Mouse (Mus musculus) intestine, embryonic 16.5 days (tissue): Measurements from ENCODE around the gene Unkl. TPM values are rescaled to one million over a fixed set of nuclear protein-coding genes. Genes with fewer than 3 reads are reported as not detected.

Experiments
- ATAC-seq: fragments of 200-750 bp; cut with Nextera tagmentation; 2 replicates; pipeline ENCODE4 v1.8.0; 2017; ENCODE audit warnings: moderate TSS enrichment, moderate library complexity
- H3K27ac ChIP-seq: fragments of 300-500 bp; sonication (generic); 2 replicates; pipeline ENCODE4 v1.5.1; 2014; ENCODE audit warnings: mild to moderate bottlenecking, low read length
- H3K27me3 ChIP-seq: fragments of 300-500 bp; sonication (generic); replicated peaks from 2 replicates; pipeline ENCODE4 v1.6.1; 2014; ENCODE audit warnings: low read length, control low read depth, mixed read lengths; ENCODE audit not compliant: control insufficient read depth, insufficient read depth
- H3K36me3 ChIP-seq: fragments of 300-500 bp; sonication (generic); 2 replicates; pipeline ENCODE4 v1.6.1; 2014; ENCODE audit warnings: low read length, control low read depth; ENCODE audit not compliant: control insufficient read depth, insufficient read depth
- H3K4me1 ChIP-seq: fragments of 300-500 bp; sonication (generic); 2 replicates; pipeline ENCODE4 v1.6.1; 2014; ENCODE audit warnings: low read length, control low read depth, mixed read lengths; ENCODE audit not compliant: control insufficient read depth, insufficient read depth
- H3K4me2 ChIP-seq: fragments of 300-500 bp; sonication (generic); 2 replicates; pipeline ENCODE4 v1.6.1; 2014; ENCODE audit warnings: low read depth, low read length, control low read depth
- H3K4me3 ChIP-seq: fragments of 300-500 bp; sonication (generic); 2 replicates; pipeline ENCODE4 v1.5.1; 2014; ENCODE audit warnings: mild to moderate bottlenecking, low read length
- H3K9ac ChIP-seq: fragments of 300-500 bp; sonication (generic); 2 replicates; pipeline ENCODE4 v1.6.1; 2014; ENCODE audit warnings: low read depth, low read length
- H3K9me3 ChIP-seq: fragments of 300-500 bp; sonication (generic); 2 replicates; pipeline ENCODE4 v1.6.1; 2016; ENCODE audit warnings: low read length, control low read depth; ENCODE audit not compliant: control insufficient read depth
- WGBS: fragments of 180-500 bp; shearing (Covaris S2); extraction: QIAGEN DNeasy Blood & Tissue Kit; methylation state at CpG from one replicate; pipeline ENCODE4 v1.1.7; 2014; 5-methylcytosine and 5-hydroxymethylcytosine counted together
- polyA plus RNA-seq: library from polyadenylated mRNA; unstranded; fragments of >200 nt; fragmentation: Nextera tagmentation; extraction: Ambion mirVana; gene quantifications from 2 replicates; pipeline ENCODE4 v1.2.1, GENCODE M21; 2015

Unkl gene
- polyA plus RNA-seq, 1 experiment from 2014 or later = 4.8 TPM

DNA sequence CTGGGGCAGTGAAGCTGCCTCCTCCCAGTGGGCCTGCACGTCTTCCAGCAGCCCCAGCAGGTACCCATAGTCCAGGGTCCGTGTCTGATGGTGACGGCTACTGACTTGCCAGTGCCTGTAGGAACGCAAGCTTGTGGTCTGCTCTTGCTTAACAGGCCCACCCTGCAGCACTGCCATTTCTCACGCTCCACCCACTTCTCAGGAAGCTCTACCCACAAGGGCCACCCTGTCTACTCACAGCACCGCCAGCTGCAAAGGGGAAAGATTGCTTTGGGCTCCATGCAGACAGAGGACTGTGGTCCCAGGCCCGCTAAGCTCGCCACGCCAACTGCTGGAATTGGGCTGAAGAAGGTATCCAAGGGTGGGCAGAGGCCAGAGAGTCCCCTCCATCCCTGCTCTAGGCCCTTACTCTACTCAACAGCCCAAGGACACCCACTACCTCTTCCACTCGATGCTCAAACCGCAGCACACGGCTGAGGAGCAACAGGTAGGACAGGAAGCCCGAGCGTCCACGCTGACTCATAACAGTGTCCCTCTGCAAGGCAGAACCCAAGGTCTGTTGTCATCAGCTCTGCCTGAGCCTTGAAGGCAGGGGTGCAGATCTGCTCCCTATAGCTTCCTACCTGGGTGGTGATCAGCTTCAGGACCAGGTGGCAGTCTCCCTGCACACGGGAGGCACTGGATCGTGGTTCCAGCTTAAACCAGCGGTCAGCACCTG is 60.0 kb downstream of the Unkl start:
- Histone ChIP-seq H3K36me3 (peaks cover 6% of the 10 kb centered on the region), H3K9ac (no peak overlapping the region), H3K9me3 (no peaks in the 10 kb centered on the region), H3K4me2 (no peak overlapping the region), H3K27ac (no peak overlapping the region), H3K27me3 (no peaks in the 10 kb centered on the region), H3K4me1 (no peaks in the 10 kb centered on the region), H3K4me3 (no peak overlapping the region)
- WGBS = 77% methylated on average over 18 of the region's 18 CpGs
- no peak for ATAC-seq

DNA sequence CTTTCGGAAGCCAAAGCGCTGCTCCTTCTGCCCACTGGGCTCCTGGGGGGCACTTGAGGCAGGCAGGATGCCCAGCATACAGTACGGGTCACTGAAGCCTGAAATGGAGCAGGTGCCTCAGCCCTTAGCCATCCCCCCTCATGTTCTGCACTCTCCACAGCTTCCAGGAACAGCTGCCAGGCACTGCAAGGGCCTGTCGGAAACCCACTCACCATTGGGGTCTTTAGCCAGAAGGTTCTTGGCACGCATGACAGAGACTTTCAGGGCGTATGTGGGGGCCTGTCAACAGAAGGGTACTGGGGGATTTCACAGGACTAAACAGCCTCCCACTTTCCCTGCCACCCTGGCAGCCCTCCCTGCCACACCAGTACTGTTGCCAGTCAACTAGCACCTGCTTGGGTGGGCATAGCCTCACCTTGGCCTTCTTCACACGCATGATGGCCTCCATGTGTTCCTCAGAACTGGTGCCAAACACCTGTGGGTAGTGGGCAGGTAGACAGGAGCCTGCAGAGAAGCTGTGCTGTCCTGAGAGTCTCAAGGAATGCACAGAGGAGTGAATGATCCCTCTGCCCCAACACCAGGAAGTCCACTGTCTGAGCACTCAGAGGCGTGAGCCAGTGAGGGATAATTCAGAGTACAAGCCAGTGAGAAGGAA is 62.1 kb downstream of the Unkl start:
- Histone ChIP-seq H3K4me2 (no peak overlapping the region), H3K4me1 (no peaks in the 10 kb centered on the region), H3K4me3 (no peak overlapping the region), H3K27ac (no peak overlapping the region), H3K9ac (no peak overlapping the region), H3K27me3 (peaks cover 13% of the 10 kb centered on the region), H3K36me3 (no peaks in the 10 kb centered on the region), H3K9me3 (no peaks in the 10 kb centered on the region)
- WGBS = 76% methylated on average over 8 of the region's 8 CpGs
- no peak for ATAC-seq

DNA sequence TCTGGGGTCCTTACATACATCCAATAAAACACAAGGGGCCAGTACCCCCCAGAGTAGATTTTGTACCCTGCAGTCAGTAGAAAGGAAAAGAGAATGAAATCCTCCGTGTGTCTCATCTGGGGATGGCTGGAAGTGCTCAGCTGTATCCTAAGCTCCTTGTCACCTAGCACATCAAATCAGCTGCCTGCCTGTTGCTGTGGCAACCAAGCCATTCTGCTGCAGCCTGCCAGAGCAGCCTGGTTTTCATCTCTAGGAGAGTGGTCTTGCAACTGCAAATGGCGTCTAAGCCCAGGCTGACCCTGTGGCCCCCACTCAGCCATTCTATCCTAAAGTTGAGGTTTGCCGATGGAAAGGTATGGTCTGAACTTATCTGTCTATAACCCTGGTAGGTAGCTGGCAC is 64.4 kb downstream of the Unkl start:
- Histone ChIP-seq H3K4me2 (no peak overlapping the region), H3K36me3 (no peaks in the 10 kb centered on the region), H3K9ac (no peak overlapping the region), H3K4me1 (peaks cover 11% of the 10 kb centered on the region), H3K4me3 (no peak overlapping the region), H3K27ac (no peak overlapping the region), H3K27me3 (peaks cover 19% of the 10 kb centered on the region), H3K9me3 (no peaks in the 10 kb centered on the region)
- 30% methylated on average over 3 of the region's 3 CpGs for WGBS
- no peak for ATAC-seq

DNA sequence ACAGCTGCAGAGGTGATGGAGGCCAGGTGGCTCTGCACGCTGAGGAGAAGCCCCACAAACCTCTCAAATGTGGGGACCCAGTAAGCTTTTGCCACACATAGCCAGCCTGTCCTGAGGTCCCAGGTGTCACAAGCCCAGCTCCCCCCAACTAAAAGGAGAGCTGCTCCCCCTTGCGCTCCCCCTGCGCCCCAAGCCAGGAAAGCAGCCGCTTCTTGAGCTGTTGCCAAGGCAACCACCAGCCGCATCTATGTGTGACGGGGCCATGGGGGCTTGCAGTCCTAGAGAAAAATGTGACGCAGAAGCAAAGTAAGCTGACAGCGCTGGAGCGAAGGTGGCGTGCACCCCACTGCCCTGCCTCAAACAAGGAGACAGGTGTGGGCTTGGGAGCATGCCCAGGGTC is 65.6 kb downstream of the Unkl start:
- Histone ChIP-seq H3K9ac (no peak overlapping the region), H3K4me3 (no peak overlapping the region), H3K36me3 (no peaks in the 10 kb centered on the region), H3K9me3 (no peaks in the 10 kb centered on the region), H3K4me2 (no peak overlapping the region), H3K27me3 (peaks cover 19% of the 10 kb centered on the region), H3K27ac (no peak overlapping the region), H3K4me1 (peaks cover 11% of the 10 kb centered on the region)
- 31% methylated on average over 10 of the region's 10 CpGs for WGBS
- no peak for ATAC-seq

DNA sequence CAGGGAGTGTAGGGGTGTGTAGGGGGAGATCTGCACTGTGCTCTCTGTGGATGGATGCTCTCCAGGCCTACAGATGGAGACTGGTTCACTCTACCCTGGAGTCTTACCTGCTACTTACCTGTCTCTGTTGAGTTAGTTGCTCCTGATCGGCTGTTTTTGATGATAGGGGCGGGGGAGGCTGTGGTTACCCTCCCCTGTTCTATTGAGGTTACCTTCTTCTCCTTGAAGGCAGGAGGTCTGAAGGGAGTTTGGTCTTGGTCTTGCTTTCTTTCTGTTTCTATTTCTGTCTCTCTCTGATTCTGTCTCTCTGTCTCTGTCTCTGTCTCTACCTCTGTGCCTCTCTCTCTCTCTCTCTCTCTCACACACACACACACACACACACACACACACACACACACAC is 66.9 kb downstream of the Unkl start:
- Histone ChIP-seq H3K9me3 (no peaks in the 10 kb centered on the region), H3K27me3 (peaks cover 19% of the 10 kb centered on the region), H3K4me2 (no peak overlapping the region; the same call in 1 of the 2 replicates), H3K9ac (no peak overlapping the region), H3K27ac (no peak overlapping the region), H3K36me3 (0 out of 2 replicates have a peak, but pooled peaks cover 5% of the 10 kb centered on the region), H3K4me1 (peaks cover 11% of the 10 kb centered on the region), H3K4me3 (no peak overlapping the region)
- no peak for ATAC-seq
- 58% methylated on average over 2 of the region's 2 CpGs for WGBS

DNA sequence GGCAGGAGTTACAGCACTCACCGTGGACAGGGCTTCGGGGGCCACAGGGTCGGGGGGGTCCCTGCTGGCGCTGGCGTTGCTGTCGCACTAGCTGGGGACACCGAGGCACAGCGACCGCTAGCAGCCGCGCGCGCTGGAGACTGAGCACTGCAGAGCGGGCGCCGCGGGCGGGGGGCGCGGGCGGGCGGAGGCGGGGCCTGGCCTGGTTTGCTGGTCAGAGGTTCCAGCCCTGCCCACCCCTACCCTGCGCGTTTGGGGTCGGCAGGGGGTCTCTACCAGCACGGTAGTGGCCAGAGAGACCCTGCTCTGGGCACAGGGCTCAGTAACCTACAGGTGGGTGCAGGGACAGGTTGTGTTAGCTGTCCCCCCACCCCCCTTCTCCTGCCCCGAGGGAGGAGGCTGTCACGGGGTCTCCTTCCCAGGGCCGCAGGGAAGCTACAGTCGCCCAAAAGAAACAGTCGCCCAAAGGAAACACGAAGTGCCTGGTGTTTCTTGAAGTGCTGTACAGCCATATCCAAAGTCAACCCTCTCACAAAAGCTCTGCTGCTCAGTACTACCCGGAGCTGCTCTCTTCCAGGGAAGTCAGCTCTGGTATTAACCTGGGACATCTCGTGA is 68.0 kb downstream of the Unkl start, which contains the start of gene Baiap3:
Baiap3 (minus strand) TSS at position 225 of the 615 bp plus-strand sequence.
- peak within 1 kb of the TSS; percentile 75 for H3K4me2 ChIP-seq
- 3% methylated on average over 35 of the region's 35 CpGs for WGBS
- peaks cover 11% of the 10 kb centered on the region for H3K4me1 ChIP-seq
- peak within 1 kb of the TSS; percentile 45 for H3K4me3 ChIP-seq
- peak within 1 kb of the TSS; percentile 53 for H3K9ac ChIP-seq
- 0 out of 2 replicates have a peak, but pooled peaks cover 7% of the 10 kb centered on the region for H3K36me3 ChIP-seq
- peaks cover 19% of the 10 kb centered on the region for H3K27me3 ChIP-seq
- no peak within 1 kb of the TSS for H3K27ac ChIP-seq
- H3K9me3 ChIP-seq = no peaks in the 10 kb centered on the region
- peak; percentile 19; the same call in 1 of the 2 replicates for ATAC-seq

DNA sequence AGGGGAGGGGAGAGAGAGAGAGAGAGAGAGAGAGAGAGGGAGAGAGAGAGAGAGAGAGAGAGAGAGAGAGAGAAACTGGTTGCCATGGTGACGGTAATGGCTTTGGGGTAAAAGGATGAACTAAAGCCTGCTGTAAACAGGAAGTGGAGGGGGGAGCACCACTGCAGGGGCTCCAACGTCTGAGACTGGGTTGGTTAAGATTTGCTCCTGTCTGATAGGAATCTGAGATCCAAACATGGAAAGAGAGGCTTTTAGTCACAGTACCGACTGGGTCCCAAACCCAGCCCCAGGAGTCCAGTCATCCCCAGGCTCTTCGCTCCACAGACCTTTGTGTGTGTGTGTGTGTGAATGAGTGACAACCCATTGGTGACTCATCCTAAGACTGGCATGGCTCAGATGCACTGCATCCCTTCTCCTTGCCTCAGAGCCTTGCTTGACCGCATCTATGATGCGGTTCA is 69.6 kb downstream of the Unkl start:
- no peak overlapping the region for H3K9ac ChIP-seq
- peaks cover 12% of the 10 kb centered on the region for H3K36me3 ChIP-seq
- 45% methylated on average over 6 of the region's 6 CpGs for WGBS
- peaks cover 11% of the 10 kb centered on the region for H3K4me1 ChIP-seq
- no peak overlapping the region for H3K27ac ChIP-seq
- ATAC-seq = no peak
- H3K4me2 ChIP-seq = no peak overlapping the region
- no peak overlapping the region for H3K4me3 ChIP-seq
- no peaks in the 10 kb centered on the region for H3K9me3 ChIP-seq
- peaks cover 19% of the 10 kb centered on the region for H3K27me3 ChIP-seq

DNA sequence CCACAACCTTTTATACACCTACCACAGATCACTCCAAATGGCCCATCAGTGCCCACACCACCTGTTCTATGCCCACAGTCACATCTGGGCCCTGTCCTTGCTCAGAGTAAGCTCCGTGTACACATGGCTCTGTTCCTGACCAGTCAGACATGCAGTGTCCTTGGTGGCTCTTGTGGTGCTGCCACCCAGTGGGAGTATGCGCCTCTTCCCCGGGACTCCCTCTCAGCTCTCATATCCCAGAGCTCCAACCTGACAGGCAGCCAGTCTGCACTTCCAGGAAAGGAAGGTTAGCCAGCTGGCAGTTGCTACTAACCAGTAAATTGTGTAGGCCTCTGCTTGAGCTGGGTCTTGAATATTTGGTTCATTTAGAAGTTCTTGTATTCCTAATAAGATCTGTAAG is 76.3 kb downstream of the Unkl start:
- no peak for ATAC-seq
- no peaks in the 10 kb centered on the region for H3K9me3 ChIP-seq
- H3K4me2 ChIP-seq = no peak overlapping the region
- no peak overlapping the region for H3K27ac ChIP-seq
- no peak overlapping the region for H3K9ac ChIP-seq
- H3K4me3 ChIP-seq = no peak overlapping the region
- WGBS = 55% methylated on average over 3 of the region's 3 CpGs
- no peaks in the 10 kb centered on the region for H3K4me1 ChIP-seq
- no peaks in the 10 kb centered on the region for H3K27me3 ChIP-seq
- peaks cover 48% of the 10 kb centered on the region for H3K36me3 ChIP-seq

DNA sequence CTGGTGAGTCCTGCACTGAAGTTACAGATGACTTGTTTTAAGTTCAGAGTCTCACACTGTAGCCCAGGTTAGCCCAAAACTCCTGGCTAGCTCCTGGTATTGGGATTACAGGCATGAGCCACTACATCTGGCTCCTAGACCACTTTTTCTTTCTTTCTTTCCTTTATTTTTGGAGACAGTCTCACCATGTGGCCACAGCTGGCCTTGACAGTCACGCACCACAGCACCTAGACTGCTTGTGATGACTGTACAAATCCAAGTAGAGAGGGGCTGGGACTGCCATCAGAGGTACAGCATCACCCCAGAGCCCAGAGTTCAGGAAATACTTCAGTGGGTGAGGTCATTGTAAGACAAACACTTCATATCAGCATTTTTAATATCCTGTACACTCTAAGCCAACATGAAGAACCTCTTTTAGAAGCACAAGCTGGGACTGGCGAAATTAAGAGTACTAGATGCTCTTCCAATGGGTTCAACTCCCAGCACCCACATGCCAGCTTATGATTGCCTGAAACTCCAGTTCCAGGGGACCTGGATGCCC is 82.7 kb downstream of the Unkl start:
- H3K36me3 ChIP-seq = peaks cover 22% of the 10 kb centered on the region
- H3K9ac ChIP-seq = no peak overlapping the region
- H3K9me3 ChIP-seq = no peaks in the 10 kb centered on the region

More for the DNA sequence above, 82.7 kb downstream of the Unkl start:
- Histone ChIP-seq H3K4me1 (peaks cover 20% of the 10 kb centered on the region), H3K27me3 (no peaks in the 10 kb centered on the region), H3K4me2 (peak overlapping the region; percentile 97; the same call in 1 of the 2 replicates), H3K27ac (no peak overlapping the region), H3K4me3 (no peak overlapping the region)
- ATAC-seq = no peak
- WGBS = 73% methylated on average over 2 of the region's 2 CpGs
